Mouse (Mus musculus) lung, postnatal 14 days (tissue): ENCODE results near the gene Isca1.
"Not testable (repeated sequence)": the region's sequence is repeated elsewhere in the genome, so short reads cannot be mapped to it uniquely, and the experiment has no call there.

ENCODE experiments used
- DNase-seq: peaks from one replicate; pipeline ENCODE4 v3.0.0; 2021

Gene Isca1

DNA sequence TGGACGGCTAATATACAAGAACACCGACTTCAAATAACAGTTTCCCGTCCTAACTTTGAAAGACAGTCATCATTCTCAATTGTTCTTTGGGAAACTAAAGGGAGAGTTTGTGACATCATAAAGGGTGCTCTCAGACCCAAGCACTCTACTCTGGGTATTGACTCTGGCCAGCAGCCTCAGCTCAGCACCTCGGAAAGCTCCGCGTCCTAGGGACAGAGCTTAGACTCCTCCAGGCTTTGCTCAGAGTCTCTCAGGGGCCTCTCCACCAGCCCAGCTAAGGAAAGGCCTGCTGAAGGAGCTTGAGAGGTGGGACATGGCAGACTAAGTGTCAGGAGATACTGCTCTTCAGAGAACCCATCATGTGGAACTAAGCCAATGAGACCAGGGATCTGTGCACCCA is 23.4 kb downstream of the Isca1 start:
- DNase-seq = no peak

DNA sequence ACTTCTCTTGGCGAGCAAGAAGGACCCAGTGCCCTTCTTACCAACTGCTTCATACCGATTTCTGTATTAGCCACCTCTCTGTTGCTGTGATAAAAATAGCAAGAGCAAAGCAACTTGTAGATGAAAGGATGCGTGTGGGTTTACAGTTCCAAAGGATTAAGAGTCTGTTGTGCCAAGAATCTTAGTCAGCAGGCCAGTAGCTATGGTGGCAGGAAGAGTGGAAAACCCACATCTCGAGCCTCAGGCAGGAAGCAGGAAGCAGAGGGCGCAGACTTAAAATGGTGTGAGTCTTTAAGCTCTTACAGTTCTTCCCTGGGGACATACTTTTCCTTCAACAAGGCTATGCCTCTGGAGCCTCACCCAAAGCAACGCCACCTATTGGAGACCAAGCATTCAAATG is 24.1 kb downstream of the Isca1 start:
- DNase-seq = no peak

DNA sequence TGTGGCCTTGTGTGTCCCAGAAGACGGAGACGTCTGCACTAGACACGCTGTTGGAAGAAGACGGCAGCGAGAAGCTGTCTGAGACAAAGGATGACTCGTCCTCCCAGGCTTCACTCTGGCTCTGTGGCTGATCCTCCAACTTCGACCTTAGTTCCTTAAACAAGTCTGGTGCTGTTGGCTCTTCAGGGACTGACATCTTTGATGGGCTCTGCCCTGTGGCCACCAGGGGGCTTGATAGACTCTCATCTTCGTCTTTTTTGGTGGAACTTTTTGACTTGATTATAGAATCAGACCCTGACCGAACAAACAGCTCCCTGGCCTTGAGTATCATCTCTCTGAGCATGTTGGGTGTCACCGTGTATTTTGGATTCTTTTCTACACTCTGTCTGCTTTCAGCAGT is 27.9 kb downstream of the Isca1 start:
- peak; percentile 38 for DNase-seq

DNA sequence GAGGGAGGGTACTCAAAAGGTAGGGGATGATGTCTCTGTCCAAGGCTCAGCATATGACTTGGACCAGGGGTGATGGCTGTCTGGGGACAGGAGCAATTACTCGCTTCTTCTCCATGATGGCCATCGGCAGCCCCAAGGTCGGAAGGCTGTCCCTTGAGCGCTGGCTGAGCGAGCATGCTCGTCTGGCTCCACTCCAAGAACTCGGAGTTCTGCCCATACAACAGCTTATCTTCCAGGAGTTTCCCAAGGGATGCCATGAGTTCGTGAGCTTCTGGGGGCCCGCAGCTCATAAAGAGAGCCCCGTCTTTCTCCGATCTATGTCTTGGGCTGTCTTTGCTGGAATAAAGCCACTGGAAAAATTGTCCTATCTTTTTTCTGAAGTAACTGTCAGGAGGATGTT is 28.5 kb downstream of the Isca1 start:
- peak; percentile 41 for DNase-seq

DNA sequence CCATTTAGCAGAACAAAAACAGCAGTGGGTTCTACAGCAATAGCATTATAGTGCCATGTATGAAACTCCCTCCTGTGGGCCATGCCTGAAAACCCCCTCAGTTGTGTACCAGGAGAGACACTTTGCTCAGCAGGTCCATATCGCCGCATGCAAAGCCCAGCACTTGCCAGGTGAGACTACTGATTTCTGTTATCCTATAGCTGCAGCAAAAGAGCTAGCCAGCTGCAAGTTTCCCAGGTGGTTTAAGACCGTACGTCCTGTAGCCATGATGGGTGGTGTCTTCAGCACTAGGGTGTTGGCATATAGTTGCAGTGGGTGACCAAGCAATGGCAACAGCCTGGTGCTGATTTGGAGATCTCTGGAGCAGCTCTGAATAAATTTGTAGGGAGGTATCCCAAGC is 30.2 kb downstream of the Isca1 start:
- no peak for DNase-seq

DNA sequence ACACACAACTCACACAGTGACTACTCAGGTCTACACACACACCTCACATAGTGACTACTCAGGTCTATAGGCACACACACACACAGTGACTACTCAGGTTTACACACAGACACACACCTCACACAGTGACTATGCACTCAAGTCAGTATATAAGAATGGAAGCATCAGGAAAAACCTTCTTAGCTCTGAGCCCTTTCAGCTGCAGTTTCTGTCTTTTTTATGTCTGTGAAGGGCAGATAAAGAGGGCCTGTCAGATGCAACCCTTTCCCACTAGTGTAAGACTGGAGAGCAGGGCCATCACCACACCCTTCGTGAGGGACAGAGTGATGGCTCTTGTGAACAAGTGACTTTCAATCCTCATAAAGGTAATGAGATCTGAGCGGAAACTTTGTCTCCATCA is 31.2 kb downstream of the Isca1 start:
- DNase-seq = no peak

DNA sequence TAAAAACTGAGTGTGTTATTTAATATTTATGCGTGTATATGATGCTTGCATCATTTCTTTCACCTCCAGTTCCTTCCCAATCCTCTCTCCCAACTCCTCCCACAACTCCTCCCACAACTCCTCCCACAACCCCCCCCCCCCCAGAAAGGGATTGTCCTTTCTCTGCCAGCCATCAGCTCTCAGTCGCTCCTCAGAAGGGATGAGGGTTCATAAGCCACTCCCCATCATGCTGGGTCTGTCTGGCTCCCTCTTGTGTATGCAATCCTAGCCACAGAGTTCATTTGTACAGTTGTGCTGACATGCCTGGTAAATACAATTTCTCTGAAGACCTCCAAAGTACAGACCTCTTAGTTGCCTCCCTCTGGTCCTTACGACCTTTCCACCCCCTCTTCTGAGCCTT is 34.4 kb downstream of the Isca1 start:
- DNase-seq = no peak

DNA sequence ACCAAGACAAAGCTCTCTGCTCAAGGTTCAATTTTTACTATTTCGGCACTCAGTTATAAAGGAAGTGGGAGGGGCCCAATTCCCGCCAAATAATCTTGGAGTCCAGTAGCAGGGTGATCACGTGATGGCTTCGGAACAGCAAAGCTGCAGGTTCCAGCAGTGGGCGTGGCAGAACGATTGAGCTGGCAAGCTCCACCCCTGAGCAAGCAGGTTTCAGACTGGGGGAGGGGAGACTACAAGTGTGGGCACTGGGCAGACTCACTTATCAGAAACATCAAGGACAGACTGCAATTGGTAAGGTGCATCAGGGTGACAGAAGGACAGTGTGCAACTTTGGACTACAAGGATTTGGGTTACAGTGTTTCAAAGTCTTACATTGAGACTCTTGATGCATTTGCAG is 35.3 kb downstream of the Isca1 start:
- DNase-seq = not testable (repeated sequence)

DNA sequence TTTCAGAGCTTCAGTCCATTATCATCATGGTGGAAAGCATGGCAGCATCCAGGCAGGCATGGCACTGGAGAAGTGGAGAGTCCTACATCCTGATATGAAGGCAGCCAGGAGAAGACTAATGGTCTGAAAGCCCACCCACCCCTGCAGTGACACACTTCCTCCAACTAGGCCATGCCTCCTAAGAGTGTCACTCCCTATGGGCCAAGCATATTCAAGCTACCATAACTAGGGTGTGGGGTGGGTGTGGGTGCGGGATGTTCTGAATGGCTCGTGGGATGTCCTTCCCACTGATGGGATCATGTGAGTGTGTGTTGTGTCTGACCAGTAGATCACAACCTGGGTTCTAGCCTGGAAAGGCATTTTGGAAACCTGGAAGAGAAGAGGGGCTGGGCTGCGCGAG is 35.7 kb downstream of the Isca1 start:
- DNase-seq = no peak

DNA sequence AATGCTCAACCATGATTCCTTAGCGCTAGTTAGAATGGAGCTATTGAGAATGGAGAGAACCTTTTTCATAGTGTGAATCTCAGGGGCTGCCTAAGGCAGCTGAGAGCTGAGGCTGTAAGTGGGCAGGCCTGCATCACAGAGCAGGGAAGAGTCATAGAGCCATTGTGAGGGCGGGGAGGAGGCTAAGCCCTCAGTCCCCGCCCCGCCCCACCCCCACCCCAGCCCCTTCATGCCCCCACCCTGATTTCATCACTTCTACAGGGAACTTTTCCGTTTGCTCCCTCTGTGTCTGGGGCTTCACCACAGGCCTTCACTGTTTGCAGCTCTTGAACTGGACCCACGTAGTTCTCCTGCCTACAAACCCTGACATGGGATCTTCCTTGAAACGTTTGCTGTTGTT is 38.0 kb downstream of the Isca1 start, which contains the start of gene Spata31d1d:
Spata31d1d (minus strand) TSS at position 101 of the 400 bp plus-strand sequence.
- DNase-seq = no peak

DNA sequence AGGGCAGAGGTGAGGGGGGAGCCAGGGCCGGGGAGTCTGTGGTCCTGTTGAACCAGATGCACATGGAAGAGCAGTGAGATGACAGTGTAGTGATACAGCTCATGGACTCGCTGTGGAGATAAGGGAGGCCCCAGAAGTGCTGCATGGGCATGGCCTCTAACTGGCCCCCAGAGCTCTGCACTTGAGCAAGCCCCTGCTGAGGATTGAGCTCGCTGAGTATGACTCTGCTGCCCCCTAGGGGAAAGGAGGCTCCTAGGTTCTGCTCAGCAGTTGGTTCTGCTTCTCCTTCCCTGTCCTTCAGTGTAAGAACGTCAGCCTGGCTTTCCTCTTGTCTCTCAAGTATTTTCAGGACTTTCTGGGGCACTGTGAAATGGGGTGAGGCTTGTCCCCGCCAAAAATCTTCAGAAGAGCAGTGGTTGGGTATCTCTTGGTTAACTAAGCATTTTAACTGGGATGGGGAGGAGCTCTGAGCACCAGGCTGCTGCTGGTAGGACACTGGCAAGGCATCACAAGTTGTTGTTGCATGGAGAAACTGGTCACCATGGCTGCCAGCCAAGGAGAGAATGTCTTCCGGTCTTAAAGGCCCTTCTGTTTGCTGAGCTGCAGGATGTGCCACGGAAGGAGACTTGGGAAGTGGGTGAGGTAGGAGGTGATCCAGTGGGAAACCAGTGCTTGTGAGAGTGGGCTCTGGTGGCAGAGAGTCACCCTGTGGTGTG is 41.1 kb downstream of the Isca1 start:
- DNase-seq = peak; percentile 88

DNA sequence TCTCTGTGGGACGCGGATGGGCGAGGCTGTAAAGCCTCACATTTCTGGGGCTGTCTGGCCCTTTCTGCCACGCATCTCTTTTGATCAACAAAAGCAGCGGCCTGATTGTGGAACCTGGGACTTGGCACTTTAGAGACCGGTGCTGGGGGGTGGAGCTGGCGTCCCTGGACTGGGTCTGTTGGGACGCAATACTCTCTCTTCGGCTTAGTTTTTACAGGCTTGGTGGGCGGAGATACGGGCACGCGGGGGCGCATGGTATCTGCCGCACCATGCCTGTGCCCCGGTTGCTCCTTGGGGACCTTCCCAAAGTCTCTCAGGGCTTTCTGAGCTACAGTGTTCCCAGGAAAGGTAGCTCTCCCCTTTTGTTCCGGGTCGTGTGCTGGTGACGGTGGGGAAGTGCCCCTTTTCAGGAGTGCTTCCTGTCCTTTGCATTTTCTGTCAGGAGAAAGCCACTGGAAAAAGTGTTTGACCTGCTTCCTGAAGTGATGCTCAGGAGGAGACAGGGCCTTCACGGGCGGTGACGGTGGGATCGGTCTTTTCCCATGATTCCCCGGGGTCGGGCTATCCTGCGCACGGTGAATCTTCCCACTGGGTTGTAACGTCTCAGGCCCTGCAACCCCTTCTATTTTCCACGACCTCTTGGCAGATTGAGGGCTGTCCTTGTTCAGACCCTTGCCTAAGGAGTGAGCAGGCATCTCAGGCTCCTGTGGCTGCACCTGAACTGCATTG is 43.3 kb downstream of the Isca1 start:
- DNase-seq = no peak

DNA sequence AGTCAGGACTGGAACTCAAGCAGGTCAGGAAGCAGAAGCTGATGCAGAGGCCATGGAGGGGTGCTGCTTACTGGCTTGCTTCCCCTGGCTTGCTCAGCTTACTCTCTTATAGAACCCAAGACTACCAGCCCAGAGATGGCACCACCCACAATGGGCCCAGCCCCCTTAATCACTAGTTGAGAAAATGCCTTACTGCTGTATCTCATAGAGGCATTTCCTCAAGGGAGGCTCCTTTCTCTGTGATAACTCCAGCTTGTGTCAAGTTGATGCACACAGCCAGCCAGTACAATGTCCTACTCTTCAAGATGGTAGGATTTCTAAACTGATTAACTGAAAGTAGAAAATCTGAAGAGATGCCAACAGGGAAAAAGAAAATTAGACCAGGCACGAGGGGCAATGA is 47.5 kb downstream of the Isca1 start:
- not testable (repeated sequence) for DNase-seq

DNA sequence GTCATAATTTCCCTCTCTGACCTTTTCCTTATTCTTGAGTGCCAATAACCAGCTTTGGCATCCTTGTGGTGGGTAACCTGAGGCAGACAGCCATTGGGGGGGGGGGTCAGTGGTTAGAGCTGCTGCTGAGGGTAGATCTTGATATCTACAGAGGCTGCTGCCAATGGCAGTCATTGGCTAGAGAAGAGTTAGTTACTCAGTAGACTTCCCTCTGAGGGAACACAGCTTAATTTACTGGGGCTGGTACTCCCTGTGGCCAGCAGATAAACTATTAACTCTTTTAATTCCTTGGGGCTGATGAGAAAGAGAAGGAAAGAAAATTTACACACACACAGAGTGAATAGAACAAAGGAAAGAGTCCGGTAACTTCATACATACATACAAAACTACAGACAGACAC is 50.1 kb downstream of the Isca1 start:
- DNase-seq = no peak

DNA sequence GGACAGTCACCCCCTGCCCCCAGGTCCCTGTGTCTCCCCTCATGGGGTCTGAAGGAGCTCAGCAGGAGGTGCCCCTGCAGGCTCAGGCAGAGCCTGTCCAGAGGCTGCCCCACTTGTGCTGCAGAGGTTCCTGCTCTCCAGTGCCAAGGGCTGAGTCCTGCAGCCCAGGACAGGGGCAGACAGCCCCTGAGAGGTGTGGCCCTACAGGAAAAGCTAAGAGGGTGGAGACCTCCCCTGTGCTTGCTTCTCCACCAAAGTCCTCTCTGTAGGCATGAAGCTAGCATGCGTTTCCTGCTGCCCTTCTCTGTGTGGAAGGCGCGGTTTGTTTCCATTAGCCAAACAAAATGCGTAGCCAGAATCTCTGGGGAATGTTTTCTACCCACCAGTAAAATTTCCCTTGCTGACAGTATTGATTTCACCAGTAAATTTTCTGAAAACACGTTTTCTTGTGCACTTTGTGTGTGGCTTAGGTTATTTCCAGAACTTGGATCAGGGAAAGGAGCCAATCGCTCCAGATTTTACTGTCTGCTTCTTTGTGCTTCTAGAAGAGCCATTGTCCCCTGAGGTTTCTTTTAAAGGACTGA is 50.7 kb downstream of the Isca1 start:
- DNase-seq = peak; percentile 22

DNA sequence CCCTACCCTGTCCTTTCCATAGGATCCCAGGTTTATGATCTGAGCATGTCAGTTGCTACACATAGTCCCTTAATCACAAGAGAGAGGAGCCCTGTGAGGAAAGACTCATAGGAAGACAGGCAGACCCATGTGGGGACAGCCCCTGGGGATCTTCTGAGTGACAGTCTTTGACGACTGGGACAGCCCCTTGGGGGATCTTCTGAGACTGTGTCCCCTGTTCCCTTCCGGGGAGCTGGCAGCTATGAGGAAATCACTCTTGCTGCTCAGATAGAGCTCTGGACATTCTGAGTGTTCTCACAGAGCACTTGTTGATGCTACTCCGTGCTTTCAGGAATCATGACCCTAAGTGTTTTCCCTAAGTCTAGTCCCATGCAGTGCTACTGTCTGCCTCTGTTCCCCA is 55.9 kb downstream of the Isca1 start:
- DNase-seq = no peak

DNA sequence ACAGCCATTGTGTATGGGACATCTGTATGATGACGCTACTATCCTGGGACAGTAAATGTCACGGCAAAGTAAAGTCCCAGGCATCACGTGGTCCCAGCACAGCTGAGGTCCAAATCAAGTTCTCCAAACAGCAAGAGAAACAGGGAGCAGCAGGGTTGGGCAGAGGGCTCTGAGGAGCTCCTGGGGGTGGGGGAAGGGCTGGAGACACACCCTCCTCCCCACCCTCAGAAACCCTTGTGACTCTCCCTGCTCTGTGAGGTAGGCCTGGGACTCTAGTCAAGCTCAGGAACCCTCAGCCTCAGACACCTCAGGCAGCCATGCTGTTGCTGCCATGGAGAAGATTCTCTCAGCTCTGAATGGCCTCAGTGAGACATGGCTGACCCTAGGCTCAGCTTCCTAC is 57.6 kb downstream of the Isca1 start, which contains the start of gene Spata31d1b:
Spata31d1b (plus strand) TSS at position 301 of the 400 bp plus-strand sequence.
- not testable (repeated sequence) for DNase-seq

DNA sequence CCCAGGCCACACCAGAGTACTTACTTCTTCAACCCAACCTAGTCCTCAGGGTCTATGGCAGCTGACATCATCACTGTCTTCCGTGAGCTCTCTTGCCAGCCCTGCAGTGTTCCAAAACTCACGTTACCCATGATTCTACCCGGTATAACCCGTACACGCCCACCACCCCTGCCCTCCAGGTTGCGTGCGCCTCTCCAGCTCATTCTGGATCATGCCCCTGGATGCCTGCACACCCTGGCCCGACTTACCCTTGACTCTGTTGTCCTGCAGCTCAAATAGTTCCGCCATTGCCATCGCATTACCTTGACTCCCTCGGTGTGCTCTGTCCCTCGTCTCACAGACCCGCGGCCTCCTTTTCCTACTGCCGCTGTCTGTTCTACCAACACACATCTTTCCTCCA is 59.4 kb downstream of the Isca1 start, which contains the start of gene Spata31d1a:
Spata31d1a (minus strand) TSS at position 101 of the 400 bp plus-strand sequence.
- DNase-seq = no peak
